Comparison of ENCODE assay signal across 9 mouse cellular contexts in the genomic region with DNA sequence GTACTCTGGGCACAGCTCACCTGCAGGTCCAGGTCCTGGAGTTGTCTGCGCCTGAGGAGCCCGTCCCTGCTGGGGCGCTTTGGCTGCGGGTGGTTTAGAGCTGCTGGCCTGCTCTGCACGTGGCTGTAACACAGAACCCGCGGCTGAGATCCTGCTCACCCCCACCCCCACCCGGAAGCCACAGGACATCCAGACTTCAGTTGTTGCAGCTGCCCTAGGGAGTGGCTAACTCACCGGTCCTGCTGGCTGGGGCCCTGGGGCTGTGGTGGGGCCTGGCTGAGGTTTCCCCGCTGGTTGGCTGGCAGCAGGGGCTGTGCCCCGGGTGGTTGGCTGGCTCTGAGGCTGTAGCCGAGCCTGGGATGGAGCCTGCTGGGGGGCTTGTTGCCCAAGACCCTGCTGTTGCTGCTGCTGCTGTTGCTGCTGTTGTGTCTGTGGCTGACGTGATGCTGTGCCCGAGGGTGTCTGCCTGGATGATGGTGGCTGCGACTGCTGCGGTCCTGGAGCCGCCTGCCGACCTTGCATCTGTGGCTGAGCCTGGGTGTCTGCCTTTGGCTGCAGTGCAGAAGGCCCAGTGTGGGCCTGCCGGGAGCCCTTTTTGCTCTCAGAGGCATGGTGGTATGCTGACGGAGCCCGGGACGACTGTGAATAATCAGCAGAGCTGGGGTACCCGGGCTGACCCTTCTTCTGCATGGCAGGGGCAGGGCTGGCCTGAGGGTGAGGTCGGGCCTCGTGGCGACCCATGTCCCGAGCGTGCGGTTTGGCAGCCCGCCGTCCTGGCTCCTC. TPM values are rescaled to one million over a fixed set of nuclear protein-coding genes. Genes with fewer than 3 reads are reported as not detected.
DNase-seq lines count a peak whose midpoint lies in the region; ATAC-seq and TF ChIP-seq lines count a peak whose summit lies in the region.
"Had no signal": no experiment of that assay in that cellular context is flagged by ENCODE, and none has a peak within 500 bp of the region (broad histone marks: within the 10 kb centered on the region; RNA-seq: fewer than 3 reads in every experiment).

No protein-coding gene starts in this region.

- peak; percentile 74 for ATAC-seq in inflammation-experienced regulatory T-cells, adult 6 months
- ATAC-seq: Patski had no signal

- H3K79me2 ChIP-seq in myocyte (ENCODE audit: control insufficient read depth, insufficient read depth), result no peaks in the 10 kb centered on the region

- peak; percentile 30 for TF ChIP-seq POLR2A in myocyte (IDR thresholded peaks at IDR 0.05; ENCODE audit: insufficient read length, low read depth)

- H3K27me3 ChIP-seq in myocyte (ENCODE audit: control insufficient read depth, insufficient read depth, insufficient read length), result no peaks in the 10 kb centered on the region

- peak overlapping the region; percentile 88 for H3K4me2 ChIP-seq in myocyte (ENCODE audit: low read depth)

- peak overlapping the region; percentile 19 for H3K4me3 ChIP-seq in myocyte

- peak overlapping the region; percentile 10 for H3ac ChIP-seq in myocyte (ENCODE audit: control insufficient read depth, insufficient read length)

- peak; percentile 70 for DNase-seq in cerebellum, adult 11-12 months
- no peak for DNase-seq in cerebellum, postnatal 4 days (ENCODE audit: low spot score in 2 of 2)
- DNase-seq in thymus, postnatal 0 days (ENCODE audit: low spot score), result peak; percentile 49
- no peak for DNase-seq in thymus, postnatal 10 days (ENCODE audit: low spot score in 2 of 2)
- DNase-seq in kidney, postnatal 14 days, result no peak
- DNase-seq in layer of hippocampus, postnatal 25 days (ENCODE audit: extremely low spot score in 1 of 2, low spot score in 1 of 2), result no peak

- H3K36me3 ChIP-seq in myocyte (ENCODE audit: control insufficient read depth, insufficient read depth), result no peaks in the 10 kb centered on the region

TF ChIP-seq in myocyte, 11 proteins besides CTCF, POLR2A, EP300 and RAD21:
- TF ChIP-seq TCF12 (IDR thresholded peaks at IDR 0.05; ENCODE audit: insufficient read depth, poor library complexity, severe bottlenecking) (peak; percentile 26), CEBPB (IDR thresholded peaks at IDR 0.05; ENCODE audit: insufficient read depth, poor library complexity, severe bottlenecking) (no peak), REST (IDR thresholded peaks at IDR 0.05; ENCODE audit: insufficient read depth, insufficient read length) (no peak), MYOD1 (IDR thresholded peaks at IDR 0.05; ENCODE audit: control insufficient read depth in 1 of 3, insufficient read length in 2 of 3, low read depth in 2 of 3) (peak in 2 of 3 experiments; percentile 75 to 91), USF1 (IDR thresholded peaks at IDR 0.05; ENCODE audit: low read depth) (no peak), SRF (IDR thresholded peaks at IDR 0.05; ENCODE audit: control insufficient read depth, insufficient read length, low read depth) (no peak), TCF3 (IDR thresholded peaks at IDR 0.05; ENCODE audit: insufficient read length, low read depth) (no peak), MYOG (IDR thresholded peaks at IDR 0.05; ENCODE audit: control insufficient read depth in 1 of 3, insufficient read depth in 1 of 3, insufficient read length in 2 of 3, low read depth in 2 of 3) (peak in 2 of 3 experiments; percentile 79 to 95), MAX (IDR thresholded peaks at IDR 0.05; ENCODE audit: low read depth) (no peak)
TF ChIP-seq in myocyte: peak in this region for 3.

RNA-seq across cellular contexts. Expression of a gene that starts 10.6 kb away (rescaled TPM):
- polyA plus RNA-seq in thymus, postnatal 0 days (2015; fragmentation: Nextera tagmentation; extraction: Ambion mirVana), result 48.0 and 51.4 TPM in 2 replicates
- polyA plus RNA-seq in inflammation-experienced regulatory T-cells, adult 6 months (2017; shearing (Covaris generic)), result 10 to 100 TPM; 35.3 to 52.6 (median 45.0) TPM
- 59.0 TPM for polyA plus RNA-seq in myocyte (2012; fragmentation: generic; extraction: Trizol)
- 10 to 100 TPM; 32.0 to 32.7 TPM for total RNA-seq in layer of hippocampus, postnatal 25 days (2021)

RNA-seq across cellular contexts. Expression of a gene that starts 21.8 kb away (rescaled TPM):
- polyA plus RNA-seq in thymus, postnatal 0 days (2015; fragmentation: Nextera tagmentation; extraction: Ambion mirVana), result 27.9 and 37.9 TPM in 2 replicates
- 10 to 100 TPM; 36.0 to 83.5 (median 66.3) TPM for polyA plus RNA-seq in inflammation-experienced regulatory T-cells, adult 6 months (2017; shearing (Covaris generic))
- 33.4 TPM for polyA plus RNA-seq in myocyte (2012; fragmentation: generic; extraction: Trizol)
- total RNA-seq in layer of hippocampus, postnatal 25 days (2021), result 10 to 100 TPM; 95.1 to 97.3 TPM

RNA-seq across cellular contexts. Expression of a gene that starts 24.7 kb away (rescaled TPM):
- 1.5 and 3.1 TPM in 2 replicates for polyA plus RNA-seq in thymus, postnatal 0 days (2015; fragmentation: Nextera tagmentation; extraction: Ambion mirVana)
- polyA plus RNA-seq in inflammation-experienced regulatory T-cells, adult 6 months (2017; shearing (Covaris generic)), result under 1 TPM in 2 of 3 experiments, not detected in 1; 0.67 to 0.87 TPM
- polyA plus RNA-seq in myocyte (2012; fragmentation: generic; extraction: Trizol), result 0.65 TPM
- not detected for total RNA-seq in layer of hippocampus, postnatal 25 days (2021)

RNA-seq across cellular contexts. Expression of a gene that starts 52.0 kb away (rescaled TPM):
- polyA plus RNA-seq in thymus, postnatal 0 days (2015; fragmentation: Nextera tagmentation; extraction: Ambion mirVana), result 1.7 and 2.0 TPM in 2 replicates
- 1 to 10 TPM in 2 of 3 experiments, under 1 TPM in 1; 0.69 to 3.9 (median 1.9) TPM for polyA plus RNA-seq in inflammation-experienced regulatory T-cells, adult 6 months (2017; shearing (Covaris generic))
- polyA plus RNA-seq in myocyte (2012; fragmentation: generic; extraction: Trizol), result 1.8 TPM
- total RNA-seq in layer of hippocampus, postnatal 25 days (2021), result 1 to 10 TPM; 2.0 to 2.2 TPM

RNA-seq across cellular contexts. Expression of a gene that starts 55.9 kb away (rescaled TPM):
- 29.9 TPM in 2 replicates for polyA plus RNA-seq in thymus, postnatal 0 days (2015; fragmentation: Nextera tagmentation; extraction: Ambion mirVana)
- 10 to 100 TPM; 15.2 to 19.6 (median 18.4) TPM for polyA plus RNA-seq in inflammation-experienced regulatory T-cells, adult 6 months (2017; shearing (Covaris generic))
- 32.0 TPM for polyA plus RNA-seq in myocyte (2012; fragmentation: generic; extraction: Trizol)
- 10 to 100 TPM; 14.5 to 17.2 TPM for total RNA-seq in layer of hippocampus, postnatal 25 days (2021)

Comparison
In these comparisons a context has a peak if more than half of its experiments do, and no peak if none do; other contexts are left out.
1. DNase-seq: peak in cerebellum, adult 11-12 months (single experiment) and thymus, postnatal 0 days (single experiment); none in cerebellum, postnatal 4 days (0 of 2), thymus, postnatal 10 days (0 of 2), kidney, postnatal 14 days (single experiment) and layer of hippocampus, postnatal 25 days (0 of 2).